Mouse (Mus musculus) stomach, embryonic 16.5 days (tissue): ENCODE results near the gene Rel. TPM values are rescaled to one million over a fixed set of nuclear protein-coding genes. Genes with fewer than 3 reads are reported as not detected.

Experiments
- ATAC-seq: fragments of 200-750 bp; cut with Nextera tagmentation; 2 replicates; pipeline ENCODE4 v1.8.0; 2017; ENCODE audit warnings: moderate number of reproducible peaks, moderate TSS enrichment; ENCODE audit not compliant: insufficient read depth, low FRiP score
- H3K27ac ChIP-seq: fragments of 300-500 bp; sonication (generic); 2 replicates; pipeline ENCODE4 v1.5.1; 2014; ENCODE audit warnings: low read length
- H3K27me3 ChIP-seq: fragments of 300-500 bp; sonication (generic); 2 replicates; pipeline ENCODE4 v1.6.1; 2014; ENCODE audit warnings: low read length, control low read depth, mixed read lengths; ENCODE audit not compliant: control insufficient read depth, insufficient read depth
- H3K36me3 ChIP-seq: fragments of 300-500 bp; sonication (generic); 2 replicates; pipeline ENCODE4 v1.6.1; 2014; ENCODE audit warnings: low read length; ENCODE audit not compliant: control insufficient read depth, insufficient read depth
- H3K4me1 ChIP-seq: fragments of 300-500 bp; sonication (generic); 2 replicates; pipeline ENCODE4 v1.6.1; 2014; ENCODE audit warnings: low read length, control low read depth, mixed read lengths; ENCODE audit not compliant: control insufficient read depth, insufficient read depth
- H3K4me2 ChIP-seq: fragments of 300-500 bp; sonication (generic); 2 replicates; pipeline ENCODE4 v1.6.1; 2014; ENCODE audit warnings: low read depth, low read length, mixed read lengths
- H3K4me3 ChIP-seq: fragments of 300-500 bp; sonication (generic); replicated peaks from 2 replicates; pipeline ENCODE4 v1.5.1; 2014; ENCODE audit warnings: mild to moderate bottlenecking, low read length
- H3K9ac ChIP-seq: fragments of 300-500 bp; sonication (generic); 2 replicates; pipeline ENCODE4 v1.6.1; 2014; ENCODE audit warnings: low read length
- H3K9me3 ChIP-seq: fragments of 300-500 bp; sonication (generic); replicated peaks from 2 replicates; pipeline ENCODE4 v1.6.1; 2016; ENCODE audit warnings: low read length, control low read depth; ENCODE audit not compliant: control insufficient read depth
- whole genome bisulfite sequencing: fragments of 180-500 bp; shearing (Covaris S2); extraction: QIAGEN DNeasy Blood & Tissue Kit; methylation state at CpG from one replicate; pipeline ENCODE4 v1.1.7; 2014; 5-methylcytosine and 5-hydroxymethylcytosine counted together
- polyA plus RNA-seq: library from polyadenylated mRNA; unstranded; fragments of >200 nt; fragmentation: Nextera tagmentation; extraction: Ambion mirVana; gene quantifications from 2 replicates; pipeline ENCODE4 v1.2.1, GENCODE M21; 2015

The Rel gene
- polyA plus RNA-seq, 1 experiment from 2014 or later = 1.5 TPM

- H3K4me1 ChIP-seq = no peaks in the 10 kb centered on the region
- no peaks in the 10 kb centered on the region for H3K9me3 ChIP-seq
- H3K4me3 ChIP-seq = no peak overlapping the region
- no peaks in the 10 kb centered on the region for H3K27me3 ChIP-seq
- WGBS = 87% methylated on average over 6 of the region's 6 CpGs
- no peak overlapping the region for H3K9ac ChIP-seq
- peaks cover 3% of the 10 kb centered on the region; the same call in 1 of the 2 replicates for H3K36me3 ChIP-seq
- no peak overlapping the region for H3K4me2 ChIP-seq
- ATAC-seq = no peak
- H3K27ac ChIP-seq = no peak overlapping the region
Observed at GRCm38 (mm10) chr11:23734749-23735286, 36.0 kb downstream of the Rel start.

GRCm38 (mm10) chr11:23732840-23733239 lies 37.9 kb downstream of the Rel start:
- Histone ChIP-seq H3K27me3 (no peaks in the 10 kb centered on the region), H3K9me3 (no peaks in the 10 kb centered on the region), H3K4me2 (no peak overlapping the region), H3K9ac (no peak overlapping the region), H3K4me3 (no peak overlapping the region), H3K27ac (no peak overlapping the region), H3K36me3 (no peaks in the 10 kb centered on the region; the same call in 1 of the 2 replicates), H3K4me1 (no peaks in the 10 kb centered on the region)
- ATAC-seq = no peak
- WGBS = 69% methylated on average over 1 of the region's 1 CpGs

GRCm38 (mm10) chr11:23730120-23730519 lies 40.6 kb downstream of the Rel start:
- 64% methylated on average over 4 of the region's 4 CpGs for WGBS
- Histone ChIP-seq H3K4me3 (no peak overlapping the region), H3K9ac (no peak overlapping the region), H3K4me2 (no peak overlapping the region), H3K4me1 (peaks cover 2% of the 10 kb centered on the region; the same call in 1 of the 2 replicates), H3K27ac (peak overlapping the region; percentile 34; the same call in 1 of the 2 replicates), H3K9me3 (no peaks in the 10 kb centered on the region), H3K27me3 (no peaks in the 10 kb centered on the region), H3K36me3 (peaks cover 5% of the 10 kb centered on the region)
- ATAC-seq = peak; percentile 71; the same call in 1 of the 2 replicates

- peaks cover 5% of the 10 kb centered on the region; the same call in 1 of the 2 replicates for H3K36me3 ChIP-seq
- ATAC-seq = no peak
- 88% methylated on average over 2 of the region's 2 CpGs for WGBS
- H3K9me3 ChIP-seq = no peaks in the 10 kb centered on the region
- no peak overlapping the region for H3K4me3 ChIP-seq
- peaks cover 2% of the 10 kb centered on the region; the same call in 1 of the 2 replicates for H3K4me1 ChIP-seq
- no peak overlapping the region for H3K27ac ChIP-seq
- H3K9ac ChIP-seq = no peak overlapping the region
- H3K27me3 ChIP-seq = no peaks in the 10 kb centered on the region
- no peak overlapping the region for H3K4me2 ChIP-seq
Observed at GRCm38 (mm10) chr11:23728186-23728585, 42.6 kb downstream of the Rel start.

GRCm38 (mm10) chr11:23726441-23726840 lies 44.3 kb downstream of the Rel start:
- Histone ChIP-seq H3K36me3 (peaks cover 8% of the 10 kb centered on the region), H3K27me3 (no peaks in the 10 kb centered on the region), H3K9ac (no peak overlapping the region), H3K4me3 (no peak overlapping the region), H3K4me2 (no peak overlapping the region), H3K9me3 (no peaks in the 10 kb centered on the region), H3K4me1 (peaks cover 2% of the 10 kb centered on the region; the same call in 1 of the 2 replicates), H3K27ac (peak overlapping the region; percentile 64; the same call in 1 of the 2 replicates)
- peak; percentile 31; the same call in 1 of the 2 replicates for ATAC-seq
- 89% methylated on average over 2 of the region's 2 CpGs for WGBS

- H3K27ac ChIP-seq = peak overlapping the region; percentile 43
- peak; percentile 27; the same call in 1 of the 2 replicates for ATAC-seq
- H3K4me3 ChIP-seq = no peak overlapping the region
- WGBS = 66% methylated on average over 2 of the region's 2 CpGs
- peaks cover 2% of the 10 kb centered on the region; the same call in 1 of the 2 replicates for H3K4me1 ChIP-seq
- no peaks in the 10 kb centered on the region for H3K27me3 ChIP-seq
- no peaks in the 10 kb centered on the region for H3K9me3 ChIP-seq
- H3K9ac ChIP-seq = no peak overlapping the region
- H3K36me3 ChIP-seq = peaks cover 12% of the 10 kb centered on the region
- no peak overlapping the region for H3K4me2 ChIP-seq
Observed at GRCm38 (mm10) chr11:23725850-23726249, 44.9 kb downstream of the Rel start.

- H3K27ac ChIP-seq = no peak overlapping the region
- no peak overlapping the region for H3K9ac ChIP-seq
- ATAC-seq = no peak
- H3K4me3 ChIP-seq = no peak overlapping the region
- WGBS = 39% methylated on average over 2 of the region's 2 CpGs
- H3K27me3 ChIP-seq = no peaks in the 10 kb centered on the region
- H3K36me3 ChIP-seq = peaks cover 14% of the 10 kb centered on the region
- H3K4me2 ChIP-seq = no peak overlapping the region
- H3K4me1 ChIP-seq = peaks cover 2% of the 10 kb centered on the region; the same call in 1 of the 2 replicates
- H3K9me3 ChIP-seq = no peaks in the 10 kb centered on the region
Observed at GRCm38 (mm10) chr11:23722326-23722725, 48.4 kb downstream of the Rel start.

- Histone ChIP-seq H3K4me3 (no peak overlapping the region), H3K9me3 (no peaks in the 10 kb centered on the region), H3K9ac (no peak overlapping the region), H3K27me3 (no peaks in the 10 kb centered on the region), H3K4me1 (no peaks in the 10 kb centered on the region), H3K27ac (no peak overlapping the region), H3K36me3 (peaks cover 10% of the 10 kb centered on the region; the same call in 1 of the 2 replicates), H3K4me2 (no peak overlapping the region)
- ATAC-seq = no peak
- WGBS = 85% methylated on average over 3 of the region's 3 CpGs
Observed at GRCm38 (mm10) chr11:23719825-23720224, 50.9 kb downstream of the Rel start.

- 94% methylated on average over 2 of the region's 2 CpGs for WGBS
- H3K9ac ChIP-seq = no peak overlapping the region
- no peak overlapping the region for H3K4me3 ChIP-seq
- no peak overlapping the region for H3K4me2 ChIP-seq
- ATAC-seq = no peak
- no peaks in the 10 kb centered on the region for H3K27me3 ChIP-seq
- H3K27ac ChIP-seq = no peak overlapping the region
- peaks cover 10% of the 10 kb centered on the region; the same call in 1 of the 2 replicates for H3K36me3 ChIP-seq
- H3K9me3 ChIP-seq = no peaks in the 10 kb centered on the region
- no peaks in the 10 kb centered on the region for H3K4me1 ChIP-seq
Observed at GRCm38 (mm10) chr11:23718856-23719255, 51.9 kb downstream of the Rel start.
